Mouse (Mus musculus): ENCODE data around the gene Tbc1d12. TPM values are rescaled to one million over a fixed set of nuclear protein-coding genes. Genes with fewer than 3 reads are reported as not detected.

Tbc1d12 gene
- total and polyA plus RNA-seq, 2 experiments from 2014 or later, result 1.3 to 5.8 TPM

- peak overlapping the region; percentile 99 for H3K4me2 ChIP-seq (ENCODE audit: low read depth, low read length)
- H3K4me1 ChIP-seq (ENCODE audit: control insufficient read depth, insufficient read depth), result 0 out of 2 replicates have a peak, but pooled peaks cover 5% of the 10 kb centered on the region
- H3K27me3 ChIP-seq (ENCODE audit: control insufficient read depth, insufficient read depth, low read length), result no peaks in the 10 kb centered on the region
- H3K9me3 ChIP-seq (replicated peaks; ENCODE audit: control insufficient read depth, low read length), result no peaks in the 10 kb centered on the region
- DNase-seq (ENCODE audit: low spot score) (no peak), ATAC-seq (ENCODE audit: insufficient read depth, low read depth) (0 out of 2 replicates have a peak, but pooled peaks have one; percentile 30)
- peak overlapping the region; percentile 76 for H3K9ac ChIP-seq (replicated peaks; ENCODE audit: low read depth, low read length)
- no peak for TF ChIP-seq CTCF (IDR thresholded peaks at IDR 0.05; ENCODE audit: low read depth)
- TF ChIP-seq EP300 (IDR thresholded peaks at IDR 0.05; ENCODE audit: low read depth), result no peak
- peak overlapping the region; percentile 72 for H3K4me3 ChIP-seq (ENCODE audit: low read depth, low read length)
- no peak overlapping the region for H3K27ac ChIP-seq (ENCODE audit: low read depth)
- 1% methylated on average over 23 of the region's 23 CpGs for WGBS
- H3K36me3 ChIP-seq (replicated peaks; ENCODE audit: control insufficient read depth, insufficient read depth, low read length), result no peaks in the 10 kb centered on the region
Measured at GRCm38 (mm10) chr19:38930252-38930787, 93.9 kb downstream of the Tbc1d12 start.

- peak within 1 kb of the TSS; percentile 72 for H3K4me3 ChIP-seq (ENCODE audit: low read depth, low read length)
- 0 out of 2 replicates have a peak, but pooled peaks cover 5% of the 10 kb centered on the region for H3K4me1 ChIP-seq (ENCODE audit: control insufficient read depth, insufficient read depth)
- peak within 1 kb of the TSS; percentile 44; the same call in 1 of the 2 replicates for H3K27ac ChIP-seq (ENCODE audit: low read depth)
- no peaks in the 10 kb centered on the region for H3K9me3 ChIP-seq (replicated peaks; ENCODE audit: control insufficient read depth, low read length)
- under 1% methylated on average over 67 of the region's 76 CpGs for WGBS
- peak; percentile 91 for ATAC-seq (ENCODE audit: insufficient read depth, low read depth)
- DNase-seq (ENCODE audit: low spot score), result peak; percentile 80
- TF ChIP-seq EP300 (IDR thresholded peaks at IDR 0.05; ENCODE audit: low read depth) (peak; percentile 67; the same call in 1 of the 2 replicates), CTCF (IDR thresholded peaks at IDR 0.05; ENCODE audit: low read depth) (no peak)
- H3K4me2 ChIP-seq (ENCODE audit: low read depth, low read length), result peak within 1 kb of the TSS; percentile 99
- peak within 1 kb of the TSS; percentile 76 for H3K9ac ChIP-seq (replicated peaks; ENCODE audit: low read depth, low read length)
- H3K36me3 ChIP-seq (replicated peaks; ENCODE audit: control insufficient read depth, insufficient read depth, low read length), result no peaks in the 10 kb centered on the region
- no peaks in the 10 kb centered on the region for H3K27me3 ChIP-seq (ENCODE audit: control insufficient read depth, insufficient read depth, low read length)
Measured at GRCm38 (mm10) chr19:38930788-38931565, 94.6 kb downstream of the Tbc1d12 start, which contains the start of gene Hells. Gene Hells, plus strand, starts transcription at chr19:38930915.

GRCm38 (mm10) chr19:38931566-38931890 lies 95.1 kb downstream of the Tbc1d12 start:
- Histone ChIP-seq H3K9me3 (replicated peaks; ENCODE audit: control insufficient read depth, low read length) (no peaks in the 10 kb centered on the region), H3K27ac (ENCODE audit: low read depth) (no peak overlapping the region), H3K4me3 (ENCODE audit: low read depth, low read length) (peak overlapping the region; percentile 72), H3K27me3 (ENCODE audit: control insufficient read depth, insufficient read depth, low read length) (no peaks in the 10 kb centered on the region), H3K9ac (replicated peaks; ENCODE audit: low read depth, low read length) (peak overlapping the region; percentile 76), H3K4me1 (ENCODE audit: control insufficient read depth, insufficient read depth) (0 out of 2 replicates have a peak, but pooled peaks cover 5% of the 10 kb centered on the region), H3K36me3 (replicated peaks; ENCODE audit: control insufficient read depth, insufficient read depth, low read length) (no peaks in the 10 kb centered on the region), H3K4me2 (ENCODE audit: low read depth, low read length) (peak overlapping the region; percentile 99)
- 5% methylated on average over 6 of the region's 6 CpGs for WGBS
- TF ChIP-seq CTCF (IDR thresholded peaks at IDR 0.05; ENCODE audit: low read depth) (no peak), EP300 (IDR thresholded peaks at IDR 0.05; ENCODE audit: low read depth) (no peak)
- no peak for DNase-seq (ENCODE audit: low spot score)
- ATAC-seq (ENCODE audit: insufficient read depth, low read depth), result no peak

GRCm38 (mm10) chr19:38944590-38945307 lies 108.4 kb downstream of the Tbc1d12 start:
- Histone ChIP-seq H3K9me3 (replicated peaks; ENCODE audit: control insufficient read depth, low read length) (no peaks in the 10 kb centered on the region), H3K27me3 (ENCODE audit: control insufficient read depth, insufficient read depth, low read length) (no peaks in the 10 kb centered on the region), H3K27ac (ENCODE audit: low read depth) (no peak overlapping the region), H3K4me3 (ENCODE audit: low read depth, low read length) (no peak overlapping the region), H3K4me2 (ENCODE audit: low read depth, low read length) (no peak overlapping the region), H3K9ac (replicated peaks; ENCODE audit: low read depth, low read length) (no peak overlapping the region), H3K4me1 (ENCODE audit: control insufficient read depth, insufficient read depth) (no peaks in the 10 kb centered on the region), H3K36me3 (replicated peaks; ENCODE audit: control insufficient read depth, insufficient read depth, low read length) (peaks cover 32% of the 10 kb centered on the region)
- TF ChIP-seq EP300 (IDR thresholded peaks at IDR 0.05; ENCODE audit: low read depth) (no peak), CTCF (IDR thresholded peaks at IDR 0.05; ENCODE audit: low read depth) (no peak)
- 92% methylated on average over 2 of the region's 2 CpGs for WGBS
- DNase-seq (ENCODE audit: low spot score) (no peak), ATAC-seq (ENCODE audit: insufficient read depth, low read depth) (no peak)

Other genes starting within 250 kb of the Tbc1d12 start
- gene Noc3l, start 17.3 kb upstream of the Tbc1d12 start, total RNA-seq (2014; rRNA removed; ENCODE audit: low replicate concordance), result 3.0 and 4.0 TPM in 2 replicates
- gene Noc3l, start 17.3 kb upstream of the Tbc1d12 start, polyA plus RNA-seq (2015; fragmentation: Nextera tagmentation; extraction: Ambion mirVana), result 1.9 and 2.4 TPM in 2 replicates
- 2.5 and 4.1 TPM in 2 replicates for gene Hells, start 94.3 kb downstream of the Tbc1d12 start, total RNA-seq (2014; rRNA removed; ENCODE audit: low replicate concordance)
- 6.0 and 7.8 TPM in 2 replicates for gene Hells, start 94.3 kb downstream of the Tbc1d12 start, polyA plus RNA-seq (2015; fragmentation: Nextera tagmentation; extraction: Ambion mirVana)
- not detected in 2 replicates for gene Cyp2c55, start 170.4 kb downstream of the Tbc1d12 start, total RNA-seq (2014; rRNA removed; ENCODE audit: low replicate concordance)
- gene Cyp2c55, start 170.4 kb downstream of the Tbc1d12 start, polyA plus RNA-seq (2015; fragmentation: Nextera tagmentation; extraction: Ambion mirVana), result not detected in 2 replicates
- gene Cyp2c65, start 224.4 kb downstream of the Tbc1d12 start, total RNA-seq (2014; rRNA removed; ENCODE audit: low replicate concordance), result not detected in 2 replicates
- gene Cyp2c65, start 224.4 kb downstream of the Tbc1d12 start, polyA plus RNA-seq (2015; fragmentation: Nextera tagmentation; extraction: Ambion mirVana), result not detected in 2 replicates